Mouse (Mus musculus) Patski (cell line): ENCODE results near the gene Fam78a. TPM values are rescaled to one million over a fixed set of nuclear protein-coding genes. Genes with fewer than 3 reads are reported as not detected.

Experiments
- ATAC-seq: fragments of 100-300 bp; one replicate; pipeline ENCODE4 v1.8.0; 2021
- CTCF ChIA-PET: fragments of 350-600 bp; sonication (Branson Sonifier 250); formaldehyde crosslinking; loops from one replicate; lab custom pipeline; 2022; ENCODE audit warnings: inconsistent platforms; lab: Charles Lee
- POLR2A ChIA-PET: fragments of 350-600 bp; sonication (Branson Sonifier 250); formaldehyde crosslinking; loops from one replicate; lab custom pipeline; 2022; ENCODE audit warnings: antibody characterized with exemption, inconsistent platforms; lab: Charles Lee
- DNase-seq: peaks from one replicate; pipeline ENCODE4 v3.0.0-alpha.2; 2011; ENCODE audit warnings: low read depth, low spot score
- H3K27me3 ChIP-seq: fragments of 371-371 bp; one replicate; pipeline ENCODE4 v1.5.1; 2021
- CTCF ChIP-seq: fragments of 100-300 bp; IDR thresholded peaks from one replicate; pipeline ENCODE4 v1.5.1; 2021
- in situ Hi-C: fragments of 300-500 bp; cut with MboI; formaldehyde crosslinking; loops from 3 replicates; pipeline ENCODE4 v1.11.1; 2018; ENCODE audit warnings: low pct_unique_long_range_greater_than_20kb, mixed read lengths
- polyA plus RNA-seq: library from polyadenylated mRNA; unstranded; gene quantifications from one replicate; pipeline ENCODE4 v1.2.3, GENCODE M21; 2021

Fam78a gene
- polyA plus RNA-seq, 1 experiment from 2014 or later, result 0.08 TPM

DNA sequence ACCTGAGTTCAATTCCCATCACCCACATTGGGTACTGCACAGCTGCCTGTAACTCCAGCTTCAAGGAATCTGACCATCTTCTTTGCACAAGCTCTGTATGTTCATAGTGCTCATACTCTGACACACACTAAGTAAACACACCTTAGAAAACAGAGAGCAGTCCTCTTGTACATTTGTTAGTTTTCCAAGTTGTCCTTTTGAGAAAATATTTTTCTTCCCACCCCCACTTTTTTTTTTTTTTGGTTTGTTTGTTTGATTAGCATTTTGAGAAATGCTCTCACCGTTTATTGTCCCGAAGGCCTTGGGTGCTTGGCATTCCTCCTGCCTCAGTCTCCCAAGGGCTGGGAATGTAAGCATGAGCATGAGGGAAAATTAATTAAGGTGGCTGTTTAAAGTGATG lies 76.3 kb downstream of the Fam78a start:
- POLR2A ChIA-PET, result no interaction called here
- CTCF ChIA-PET, result no interaction called here
- in situ Hi-C loops, result no loop called here
- ATAC-seq, result no peak
- DNase-seq, result no peak
- TF ChIP-seq CTCF, result no peak
- no peaks in the 10 kb centered on the region for H3K27me3 ChIP-seq

Other genes with a start within 250 kb of the Fam78a start
- gene Fibcd1, start 238.9 kb downstream of the Fam78a start, polyA plus RNA-seq, result 0.06 TPM
- 0.10 TPM for gene Lamc3, start 197.6 kb downstream of the Fam78a start, polyA plus RNA-seq
- gene Aif1l, start 134.7 kb downstream of the Fam78a start, polyA plus RNA-seq, result 343 TPM
- gene Nup214, start 110.4 kb downstream of the Fam78a start, polyA plus RNA-seq, result 40.5 TPM
- 0.05 TPM for gene Plpp7, start 10.7 kb upstream of the Fam78a start, polyA plus RNA-seq
- gene Prrc2b, start 66.2 kb upstream of the Fam78a start, polyA plus RNA-seq, result 81.9 TPM
- 32.1 TPM for gene Pomt1, start 151.7 kb upstream of the Fam78a start, polyA plus RNA-seq
- gene Uck1, start 175.3 kb upstream of the Fam78a start, polyA plus RNA-seq, result 67.5 TPM
- gene Golga2, start 202.5 kb upstream of the Fam78a start, polyA plus RNA-seq, result 70.8 TPM
- 400 TPM for gene Swi5, start 203.2 kb upstream of the Fam78a start, polyA plus RNA-seq